Comparison of ENCODE assay signal across 16 mouse cellular contexts in the genomic region with DNA sequence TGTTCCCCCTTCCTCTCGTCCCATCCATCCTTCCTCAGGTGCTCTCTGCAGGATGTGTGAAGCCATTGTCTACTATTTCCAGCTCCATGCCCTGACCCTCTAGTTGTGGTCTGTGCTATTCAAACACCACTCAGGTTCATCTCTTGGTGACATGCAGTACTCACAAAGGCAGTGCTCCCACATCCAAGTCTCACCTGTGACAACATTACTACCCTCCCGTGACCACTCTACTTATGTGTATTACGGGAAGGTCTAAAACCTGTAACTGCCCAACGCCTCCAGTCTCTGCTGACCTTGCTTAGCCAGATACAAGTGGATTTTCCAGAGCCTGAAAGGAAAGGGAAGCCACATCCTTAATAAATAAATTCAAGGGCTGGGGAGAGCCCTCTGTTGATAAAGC.
A peak's percentile ranks its signal among the peaks of the same experiment; 100 is the strongest.
DNase-seq lines count a peak whose midpoint lies in the region.
"Had no signal": no experiment of that assay in that cellular context is flagged by ENCODE, and none has a peak within 500 bp of the region (broad histone marks: within the 10 kb centered on the region; RNA-seq: fewer than 3 reads in every experiment).

No protein-coding gene starts in this region.

- H3K4me3 ChIP-seq in heart, embryonic 10.5 days = no peak overlapping the region

- WGBS in heart, embryonic 10.5 days = 87% methylated on average over 4 of the region's 4 CpGs

- 0 out of 2 replicates have a peak, but pooled peaks cover 6% of the 10 kb centered on the region for H3K4me1 ChIP-seq in heart, embryonic 10.5 days

- no peaks in the 10 kb centered on the region for H3K36me3 ChIP-seq in heart, embryonic 10.5 days
- H3K36me3 ChIP-seq: G1E had no signal

- H3K27ac ChIP-seq in heart, embryonic 10.5 days = no peak overlapping the region

- peak; percentile 56 for DNase-seq in heart, adult 11 months
- no peak for DNase-seq in heart, postnatal 36 days
- peak; percentile 63 for DNase-seq in heart, embryonic 10.5 days (ENCODE audit: low spot score)
- DNase-seq in heart, adult 18-20 months = no peak
- DNase-seq: adrenal gland, adult 2 months; adrenal gland, adult 8-10 months; adrenal gland, postnatal 10 days; adrenal gland, postnatal 14 days; adrenal gland, postnatal 25 days; adrenal gland, postnatal 36 days; B cell, adult 2 months; cerebellum, adult 11 months; cerebellum, adult 11-12 months; cerebellum, adult 18-20 months had no signal

- intact Hi-C loops in heart, postnatal 36 days (cut with DNase I) = no loop called here

- H3K27me3 ChIP-seq in heart, embryonic 10.5 days (ENCODE audit: insufficient read depth, poor library complexity, severe bottlenecking) = peaks cover 6% of the 10 kb centered on the region; the same call in 1 of the 2 replicates
- H3K27me3 ChIP-seq: CH12.LX had no signal

- H3K9me3 ChIP-seq in heart, embryonic 10.5 days = no peaks in the 10 kb centered on the region
- H3K9me3 ChIP-seq: G1E had no signal

Comparison
In these comparisons a context has a peak if more than half of its experiments do, and no peak if none do; other contexts are left out.
1. DNase-seq: peak in heart, adult 11 months (single experiment) and heart, embryonic 10.5 days (single experiment); none in heart, postnatal 36 days (0 of 2) and heart, adult 18-20 months (0 of 2).